Mouse (Mus musculus) embryonic facial prominence, embryonic 15.5 days (tissue): ENCODE measurements around the gene Rsad2. TPM values are rescaled to one million over a fixed set of nuclear protein-coding genes. Genes with fewer than 3 reads are reported as not detected.
"Not testable (repeated sequence)": the region's sequence is repeated elsewhere in the genome, so short reads cannot be mapped to it uniquely, and the experiment has no call there.

Experiments used
- ATAC-seq: fragments of 200-750 bp; cut with Nextera tagmentation; 2 replicates; pipeline ENCODE4 v1.8.0; 2017; ENCODE audit warnings: low read depth, moderate TSS enrichment; ENCODE audit not compliant: insufficient number of reproducible peaks, low FRiP score, low TSS enrichment
- H3K27ac ChIP-seq: fragments of 300-500 bp; sonication (generic); replicated peaks from 2 replicates; pipeline ENCODE4 v1.5.1; 2015; ENCODE audit warnings: mild to moderate bottlenecking, inconsistent platforms
- H3K27me3 ChIP-seq: fragments of 300-500 bp; sonication (generic); 2 replicates; pipeline ENCODE4 v1.6.1; 2015; ENCODE audit warnings: inconsistent platforms
- H3K36me3 ChIP-seq: fragments of 300-500 bp; sonication (generic); 2 replicates; pipeline ENCODE4 v1.6.1; 2015; ENCODE audit warnings: mild to moderate bottlenecking, inconsistent platforms
- H3K4me1 ChIP-seq: fragments of 300-500 bp; sonication (generic); 2 replicates; pipeline ENCODE4 v1.6.1; 2015; ENCODE audit warnings: inconsistent platforms
- H3K4me2 ChIP-seq: fragments of 300-500 bp; sonication (generic); replicated peaks from 2 replicates; pipeline ENCODE4 v1.6.1; 2015; ENCODE audit warnings: mild to moderate bottlenecking, inconsistent platforms
- H3K4me3 ChIP-seq: fragments of 300-500 bp; sonication (generic); replicated peaks from 2 replicates; pipeline ENCODE4 v1.5.1; 2015; ENCODE audit warnings: mild to moderate bottlenecking, inconsistent platforms
- H3K9ac ChIP-seq: fragments of 300-500 bp; sonication (generic); 2 replicates; pipeline ENCODE4 v1.6.1; 2015; ENCODE audit warnings: inconsistent platforms
- H3K9me3 ChIP-seq: fragments of 300-500 bp; sonication (generic); replicated peaks from 2 replicates; pipeline ENCODE4 v1.6.1; 2016; ENCODE audit warnings: inconsistent platforms
- WGBS: fragments of 180-500 bp; shearing (Covaris S2); methylation state at CpG from one replicate; pipeline ENCODE4 v1.1.7; 2015; 5-methylcytosine and 5-hydroxymethylcytosine counted together
- polyA plus RNA-seq: library from polyadenylated mRNA; unstranded; fragments of >200 nt; fragmentation: Nextera tagmentation; extraction: Ambion mirVana; gene quantifications from 2 replicates; pipeline ENCODE4 v1.2.1, GENCODE M21; 2015

Rsad2 gene
- 1.5 and 1.6 TPM in 2 replicates for polyA plus RNA-seq

DNA sequence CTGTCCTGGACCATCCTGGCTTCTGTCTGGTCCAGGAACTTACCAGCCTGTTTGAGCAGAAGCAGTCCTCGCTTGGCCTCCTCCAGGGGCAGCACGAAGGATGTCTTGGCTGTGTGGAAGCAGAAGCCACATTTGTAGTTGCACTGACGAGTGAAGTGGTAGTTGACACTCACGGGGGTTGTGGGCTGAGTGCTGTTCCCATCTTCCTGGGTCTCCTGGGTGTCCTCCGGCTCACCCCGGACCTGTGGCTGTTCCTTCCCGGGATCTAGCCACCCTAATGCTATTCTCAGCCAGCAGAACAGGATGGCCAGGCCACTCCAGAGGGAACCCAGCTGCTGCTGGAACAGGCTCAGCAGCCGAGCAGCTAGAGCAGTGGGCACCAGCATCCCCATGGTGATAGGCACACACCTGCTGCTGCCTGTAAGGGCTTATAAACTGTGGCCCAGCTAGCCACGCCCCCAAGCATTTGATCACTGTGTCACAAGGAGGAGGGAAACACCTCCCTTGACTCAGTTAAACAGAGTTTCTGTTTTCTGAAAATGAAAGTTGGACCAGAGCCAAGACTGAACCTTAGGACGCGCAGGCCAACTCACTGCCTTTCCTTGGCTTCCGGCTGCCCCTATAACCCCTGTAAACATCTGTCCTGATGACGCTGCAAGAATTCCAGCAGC is at the start of gene Rsad2:
Gene Rsad2 (minus strand): TSS at position 425 of the 671 bp plus-strand sequence.
- no peaks in the 10 kb centered on the region for H3K9me3 ChIP-seq
- H3K27me3 ChIP-seq = no peaks in the 10 kb centered on the region
- peaks cover 10% of the 10 kb centered on the region for H3K4me1 ChIP-seq
- no peak within 1 kb of the TSS for H3K4me3 ChIP-seq
- peak within 1 kb of the TSS; percentile 27; the same call in 1 of the 2 replicates for H3K4me2 ChIP-seq
- no peaks in the 10 kb centered on the region for H3K36me3 ChIP-seq
- no peak within 1 kb of the TSS for H3K27ac ChIP-seq
- WGBS = 39% methylated on average over 13 of the region's 13 CpGs
- H3K9ac ChIP-seq = no peak within 1 kb of the TSS
- peak; percentile 86 for ATAC-seq

DNA sequence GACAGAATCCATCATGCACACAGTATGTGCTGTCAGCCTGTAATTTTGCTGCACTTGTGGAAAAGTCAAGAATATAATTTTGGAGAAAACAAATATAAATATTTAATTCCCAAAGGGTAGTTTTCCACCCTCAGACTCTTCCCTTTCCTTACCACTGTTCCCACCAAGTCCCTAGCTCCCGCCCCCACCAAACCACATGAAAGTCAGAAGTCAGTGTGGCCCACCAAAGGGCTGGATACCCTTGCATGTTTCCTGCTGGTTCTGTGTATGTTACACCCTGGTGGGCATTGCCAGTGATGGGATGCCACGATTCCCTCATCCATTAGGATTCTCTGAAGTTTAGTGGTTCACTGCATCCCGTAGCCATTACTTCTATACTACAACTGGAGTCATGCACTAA is 44.8 kb upstream of the Rsad2 start:
- H3K4me1 ChIP-seq = no peaks in the 10 kb centered on the region
- H3K9ac ChIP-seq = no peak overlapping the region
- 60% methylated on average over 3 of the region's 3 CpGs for WGBS
- H3K36me3 ChIP-seq = no peaks in the 10 kb centered on the region
- peak; percentile 72; the same call in 1 of the 2 replicates for ATAC-seq
- no peak overlapping the region for H3K27ac ChIP-seq
- H3K27me3 ChIP-seq = no peaks in the 10 kb centered on the region
- no peak overlapping the region for H3K4me3 ChIP-seq
- no peak overlapping the region for H3K4me2 ChIP-seq
- no peaks in the 10 kb centered on the region for H3K9me3 ChIP-seq

DNA sequence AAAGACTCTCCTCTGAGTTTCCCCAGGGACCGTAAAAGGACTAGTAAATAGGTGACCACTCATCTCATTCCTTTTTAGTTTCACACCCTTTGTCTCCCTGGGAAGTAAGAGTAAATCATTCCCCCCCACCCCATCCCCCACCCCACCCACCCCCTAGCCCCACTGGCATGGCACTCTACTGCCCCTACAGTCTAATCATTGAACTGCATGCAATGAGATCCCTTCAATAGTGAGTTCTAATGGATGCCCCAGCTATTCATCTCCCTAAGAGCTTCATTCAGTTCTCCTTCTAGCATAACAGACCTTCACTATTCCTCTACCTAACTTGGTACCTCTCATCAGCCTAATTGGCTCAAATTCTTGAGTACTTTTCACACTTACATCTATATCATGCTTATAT is 33.7 kb upstream of the Rsad2 start:
- no peaks in the 10 kb centered on the region for H3K9me3 ChIP-seq
- H3K27ac ChIP-seq = no peak overlapping the region
- no peak for ATAC-seq
- 96% methylated on average over 1 of the region's 1 CpGs for WGBS
- H3K4me1 ChIP-seq = no peaks in the 10 kb centered on the region
- H3K27me3 ChIP-seq = no peaks in the 10 kb centered on the region; the same call in 1 of the 2 replicates
- H3K4me3 ChIP-seq = no peak overlapping the region
- H3K4me2 ChIP-seq = no peak overlapping the region
- no peak overlapping the region for H3K9ac ChIP-seq
- H3K36me3 ChIP-seq = no peaks in the 10 kb centered on the region

DNA sequence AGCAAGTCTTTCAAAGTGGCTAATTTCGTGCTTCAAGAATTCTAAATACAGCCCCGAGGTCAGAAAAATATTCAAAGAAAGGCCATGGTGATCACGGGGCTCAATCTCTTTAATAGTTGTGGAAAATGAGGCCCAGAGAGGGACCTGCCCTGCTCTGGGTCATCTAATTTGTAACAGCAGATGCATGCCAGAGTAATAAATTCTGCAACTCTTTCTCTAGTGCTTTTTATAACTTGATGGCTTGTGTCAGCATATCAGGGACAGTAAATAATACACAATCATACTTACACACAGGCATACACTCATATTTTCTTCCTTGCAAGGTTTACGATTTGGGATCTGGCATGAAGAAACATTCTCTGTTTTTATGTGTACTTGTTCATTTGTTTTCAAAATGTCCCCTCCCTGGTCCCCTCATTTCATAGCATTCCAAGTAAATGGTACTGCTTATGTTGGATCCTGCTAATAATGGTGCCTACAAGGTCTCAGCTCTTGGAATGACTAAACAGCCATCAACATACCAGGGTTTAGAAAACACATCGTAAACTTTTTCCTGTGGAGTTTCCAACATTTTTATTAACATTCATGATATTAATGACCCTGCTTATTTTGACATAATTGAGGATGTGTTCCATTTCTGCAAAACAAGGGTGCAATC is 32.5 kb upstream of the Rsad2 start:
- Histone ChIP-seq H3K4me1 (no peaks in the 10 kb centered on the region), H3K4me2 (peak overlapping the region; percentile 9; the same call in 1 of the 2 replicates), H3K4me3 (no peak overlapping the region), H3K36me3 (no peaks in the 10 kb centered on the region), H3K9me3 (no peaks in the 10 kb centered on the region), H3K9ac (no peak overlapping the region), H3K27ac (no peak overlapping the region), H3K27me3 (no peaks in the 10 kb centered on the region; the same call in 1 of the 2 replicates)
- WGBS = 33% methylated on average over 5 of the region's 5 CpGs
- ATAC-seq = no peak

DNA sequence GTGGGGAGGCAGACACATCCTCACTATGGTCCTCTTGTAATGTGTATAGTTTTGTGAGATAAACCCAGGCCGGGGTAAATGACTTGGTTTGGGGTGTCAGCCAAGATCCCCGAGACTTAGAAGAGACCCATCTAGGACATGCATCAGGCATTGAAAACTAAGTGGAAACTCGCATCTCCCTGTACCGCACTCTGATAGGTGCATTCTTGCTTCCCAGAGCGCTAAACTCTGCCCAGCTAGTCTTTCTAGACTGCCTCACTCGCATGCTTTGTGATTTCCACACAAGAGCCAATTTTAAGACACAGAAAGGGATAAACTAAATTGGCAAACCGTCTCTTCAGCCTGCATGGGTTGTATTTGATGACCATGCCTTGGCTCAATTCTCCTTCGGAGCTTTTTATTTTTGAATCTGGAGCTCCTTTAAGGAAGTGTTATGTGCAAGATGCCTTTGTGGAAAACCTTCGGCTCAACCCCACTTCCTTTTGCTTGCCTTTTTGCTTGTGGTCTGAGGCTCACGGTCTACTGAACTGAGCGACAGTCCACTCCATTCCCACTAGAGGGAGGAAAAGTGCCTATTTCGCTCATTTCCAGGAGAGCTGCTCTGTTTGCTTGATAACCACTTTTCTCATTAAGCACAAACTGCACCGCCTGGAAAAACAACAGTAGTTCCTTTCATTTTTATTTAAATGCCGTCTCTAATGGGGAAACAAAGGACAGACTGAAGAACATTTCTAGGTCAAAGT is 31.8 kb upstream of the Rsad2 start:
- Histone ChIP-seq H3K27ac (no peak overlapping the region), H3K9ac (no peak overlapping the region)
- ATAC-seq = no peak

DNA sequence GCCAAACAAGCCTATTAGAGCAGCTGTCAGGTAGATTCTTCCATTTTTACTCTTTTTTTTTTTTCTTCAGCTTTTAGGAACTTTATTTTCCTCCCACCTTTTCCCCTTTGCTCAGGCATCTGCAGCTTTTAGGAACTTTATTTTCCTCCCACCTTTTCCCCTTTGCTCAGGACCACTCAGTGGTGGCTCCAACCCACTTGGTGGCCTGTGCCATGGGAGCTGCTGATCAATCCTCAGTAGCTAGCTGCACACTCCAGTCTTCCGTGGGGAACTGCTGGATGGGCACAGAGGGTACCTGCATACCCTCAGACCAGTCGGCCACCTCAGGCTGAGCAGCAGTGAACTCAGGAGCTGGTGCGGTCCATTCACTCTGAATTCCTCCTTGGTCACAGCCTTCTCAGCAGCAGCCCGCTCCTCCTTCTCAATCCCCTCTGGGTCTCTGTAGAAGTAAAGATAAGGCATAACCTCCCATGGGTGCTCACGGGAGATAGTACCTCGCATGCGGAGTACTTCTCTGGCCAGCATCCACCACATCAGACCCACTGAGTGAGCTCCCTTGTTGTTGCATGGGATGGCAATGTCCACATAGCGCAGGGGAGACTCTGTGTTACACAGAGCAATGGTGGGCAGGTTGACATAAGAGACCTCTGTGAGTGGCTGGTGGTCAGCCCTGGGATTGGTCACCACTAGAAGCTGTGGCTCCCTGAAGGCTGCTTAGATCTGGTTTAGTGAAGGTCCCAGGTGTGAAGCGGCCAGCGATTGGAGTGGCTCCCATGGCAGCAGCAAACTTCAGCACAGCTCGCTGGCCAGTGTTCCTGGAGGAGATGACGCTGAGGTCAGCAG is 29.7 kb upstream of the Rsad2 start:
- H3K36me3 ChIP-seq, H3K9me3 ChIP-seq, H3K27ac ChIP-seq, H3K9ac ChIP-seq, H3K4me3 ChIP-seq, H3K4me1 ChIP-seq, H3K27me3 ChIP-seq, ATAC-seq, H3K4me2 ChIP-seq: not testable (repeated sequence)
- WGBS = 94% methylated on average over 12 of the region's 12 CpGs

More for the DNA sequence above, 31.8 kb upstream of the Rsad2 start:
- Histone ChIP-seq H3K4me3 (no peak overlapping the region), H3K27me3 (no peaks in the 10 kb centered on the region; the same call in 1 of the 2 replicates), H3K4me1 (no peaks in the 10 kb centered on the region), H3K36me3 (no peaks in the 10 kb centered on the region), H3K9me3 (no peaks in the 10 kb centered on the region), H3K4me2 (peak overlapping the region; percentile 9; the same call in 1 of the 2 replicates)
- 41% methylated on average over 14 of the region's 14 CpGs for WGBS

DNA sequence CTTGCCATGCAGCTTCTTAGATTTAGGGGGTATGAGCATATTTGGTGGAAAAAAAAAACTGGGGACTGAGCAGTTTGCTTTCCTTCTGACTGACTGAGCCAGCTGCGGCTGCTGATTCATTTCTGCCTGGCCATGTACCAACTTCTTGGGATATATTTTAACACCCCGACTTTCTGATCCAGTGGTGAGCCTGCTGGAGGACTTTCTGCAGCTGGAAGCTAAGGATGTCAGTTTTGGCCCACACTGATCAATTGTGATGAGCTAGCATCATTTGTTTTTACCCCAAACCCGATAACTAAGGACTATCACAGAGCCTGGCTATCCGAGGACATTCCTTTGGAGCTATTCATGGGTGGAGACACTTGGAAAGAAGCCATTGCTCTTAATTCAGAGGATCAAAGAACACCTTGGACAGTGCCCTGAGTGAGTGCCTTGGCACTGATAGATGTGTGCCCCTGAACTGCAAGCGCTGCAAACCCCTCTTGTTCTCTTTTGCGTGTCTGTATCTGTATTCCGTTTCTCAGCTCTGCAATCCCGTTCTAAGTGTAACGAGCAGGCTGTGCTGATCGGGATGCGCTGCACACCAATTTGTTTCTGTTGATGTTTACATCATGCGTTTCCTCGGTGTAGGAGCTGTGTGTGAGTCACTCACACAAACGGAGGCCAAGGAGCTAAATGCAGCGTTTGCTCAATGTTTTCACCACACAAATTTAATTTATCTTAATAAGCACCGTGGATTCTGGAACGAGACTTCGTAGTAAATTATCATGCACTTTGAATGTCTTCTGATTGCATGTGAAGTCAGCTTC is 22.1 kb upstream of the Rsad2 start:
- H3K4me2 ChIP-seq = no peak overlapping the region
- ATAC-seq = no peak
- no peak overlapping the region for H3K4me3 ChIP-seq
- no peaks in the 10 kb centered on the region for H3K36me3 ChIP-seq
- H3K9ac ChIP-seq = no peak overlapping the region
- no peaks in the 10 kb centered on the region for H3K9me3 ChIP-seq
- no peaks in the 10 kb centered on the region for H3K27me3 ChIP-seq
- peaks cover 9% of the 10 kb centered on the region; the same call in 1 of the 2 replicates for H3K4me1 ChIP-seq
- no peak overlapping the region for H3K27ac ChIP-seq
- 75% methylated on average over 18 of the region's 18 CpGs for WGBS

DNA sequence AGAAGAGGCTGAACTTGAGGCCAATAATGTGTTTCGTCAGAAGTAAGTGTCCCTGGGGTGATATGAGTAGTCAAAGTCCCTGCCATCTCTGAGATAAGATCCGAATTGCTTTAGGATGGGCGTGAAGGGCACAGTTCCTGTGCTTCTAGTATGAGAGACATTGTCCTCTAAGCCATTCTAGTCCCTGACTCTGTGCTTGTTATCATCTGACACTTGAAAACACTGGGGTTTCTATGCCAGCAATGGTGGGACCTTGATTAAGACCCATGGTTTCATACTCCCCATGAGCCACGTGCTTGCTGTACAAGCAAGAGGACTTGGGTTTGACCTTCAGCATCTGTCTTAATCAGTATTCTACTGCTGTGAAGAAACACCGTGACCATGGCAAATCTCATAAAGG is 20.9 kb upstream of the Rsad2 start:
- Histone ChIP-seq H3K9ac (no peak overlapping the region), H3K4me1 (peaks cover 9% of the 10 kb centered on the region; the same call in 1 of the 2 replicates), H3K9me3 (no peaks in the 10 kb centered on the region), H3K27ac (no peak overlapping the region), H3K4me2 (no peak overlapping the region), H3K27me3 (no peaks in the 10 kb centered on the region), H3K36me3 (no peaks in the 10 kb centered on the region), H3K4me3 (no peak overlapping the region)
- WGBS = 81% methylated on average over 5 of the region's 5 CpGs
- no peak for ATAC-seq

DNA sequence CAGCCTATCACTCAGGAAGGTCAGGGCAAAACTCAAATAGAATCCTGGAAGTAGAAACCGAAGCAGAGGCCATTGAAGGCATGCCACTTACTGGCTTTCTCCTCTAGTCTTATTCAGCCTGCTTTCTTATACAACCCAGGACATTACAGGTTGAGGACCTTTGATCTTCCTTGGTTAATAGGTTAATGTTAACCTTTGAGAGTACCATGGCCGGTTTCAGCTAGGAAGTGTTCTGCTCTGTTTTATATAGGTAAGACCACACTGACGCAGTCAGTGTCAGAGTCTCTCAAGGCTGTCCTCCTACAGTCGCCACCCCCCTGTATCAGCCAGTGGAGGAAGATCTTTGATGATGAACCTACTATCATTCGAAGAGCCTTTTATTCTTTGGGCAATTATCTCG is 17.5 kb upstream of the Rsad2 start:
- H3K4me1 ChIP-seq = peaks cover 23% of the 10 kb centered on the region
- H3K9ac ChIP-seq = no peak overlapping the region
- no peak overlapping the region for H3K4me3 ChIP-seq
- no peaks in the 10 kb centered on the region for H3K9me3 ChIP-seq
- 84% methylated on average over 6 of the region's 6 CpGs for WGBS
- no peak overlapping the region for H3K4me2 ChIP-seq
- H3K27me3 ChIP-seq = no peaks in the 10 kb centered on the region
- ATAC-seq = no peak
- H3K36me3 ChIP-seq = no peaks in the 10 kb centered on the region
- H3K27ac ChIP-seq = no peak overlapping the region

DNA sequence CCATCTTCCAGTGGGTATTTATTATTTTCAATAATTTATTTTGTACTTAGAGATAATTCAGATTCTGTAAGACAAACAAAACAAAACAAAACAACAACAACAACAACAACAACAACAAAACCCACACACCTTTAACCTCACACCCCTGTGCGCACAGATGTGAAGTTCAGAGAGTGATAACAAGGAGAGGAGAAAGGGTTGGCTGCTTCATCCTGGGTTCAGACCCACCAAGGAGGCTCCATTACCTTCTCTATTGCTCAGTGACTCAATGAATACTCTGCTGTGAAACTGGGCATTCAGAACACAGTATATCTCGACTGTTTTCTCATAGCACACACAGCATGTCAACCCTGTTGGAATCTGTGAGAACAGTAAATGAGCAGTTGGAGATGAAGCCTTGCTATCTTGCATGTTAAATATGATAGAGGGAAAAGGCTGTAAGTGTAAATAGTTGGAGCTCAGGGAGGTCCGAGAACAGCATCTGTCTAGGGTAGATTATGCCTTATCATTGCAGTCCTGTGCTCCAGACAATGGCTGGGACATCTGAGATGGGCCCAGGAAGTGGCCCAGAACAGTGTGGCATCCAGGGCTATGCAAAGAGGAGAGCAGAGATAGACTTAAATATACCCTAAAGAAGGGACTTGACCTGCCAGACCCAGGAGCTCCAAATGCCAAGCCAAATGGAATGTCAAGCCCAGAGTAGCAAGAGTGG is 16.7 kb upstream of the Rsad2 start:
- WGBS = 90% methylated on average over 3 of the region's 3 CpGs
- Histone ChIP-seq H3K9ac (no peak overlapping the region), H3K9me3 (no peaks in the 10 kb centered on the region), H3K27me3 (no peaks in the 10 kb centered on the region), H3K27ac (no peak overlapping the region), H3K4me3 (no peak overlapping the region), H3K36me3 (no peaks in the 10 kb centered on the region), H3K4me1 (peaks cover 20% of the 10 kb centered on the region), H3K4me2 (no peak overlapping the region)
- ATAC-seq = no peak
